Mouse (Mus musculus) A20 (cell line): Measurements from ENCODE around the gene Henmt1.
A peak's percentile ranks its signal among the peaks of the same experiment; 100 is the strongest.

Experiments
- DNase-seq: peaks from one replicate; pipeline ENCODE4 v3.0.0-alpha.2; 2011; ENCODE audit warnings: low read depth, low spot score

The Henmt1 gene

DNA sequence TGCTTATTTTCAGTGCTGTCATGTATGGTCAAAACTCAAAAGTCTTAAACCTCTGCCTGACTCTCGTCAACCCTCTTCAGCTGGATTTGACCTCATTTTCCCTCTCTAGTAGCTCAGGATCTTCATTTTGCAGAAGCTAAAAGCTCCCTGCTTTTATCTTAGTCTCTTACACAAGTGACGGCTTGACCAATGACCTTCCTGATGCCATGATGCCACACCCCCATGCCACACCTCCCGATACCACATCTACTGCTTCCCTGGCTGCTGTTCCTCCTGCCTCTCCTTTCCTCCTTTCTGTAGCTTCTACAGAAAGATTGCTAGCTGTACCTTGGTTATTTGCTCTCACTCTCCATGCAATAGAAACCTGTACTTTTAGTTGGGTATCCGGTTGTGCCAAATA lies 58.1 kb downstream of the Henmt1 start:
- DNase-seq, result no peak

DNA sequence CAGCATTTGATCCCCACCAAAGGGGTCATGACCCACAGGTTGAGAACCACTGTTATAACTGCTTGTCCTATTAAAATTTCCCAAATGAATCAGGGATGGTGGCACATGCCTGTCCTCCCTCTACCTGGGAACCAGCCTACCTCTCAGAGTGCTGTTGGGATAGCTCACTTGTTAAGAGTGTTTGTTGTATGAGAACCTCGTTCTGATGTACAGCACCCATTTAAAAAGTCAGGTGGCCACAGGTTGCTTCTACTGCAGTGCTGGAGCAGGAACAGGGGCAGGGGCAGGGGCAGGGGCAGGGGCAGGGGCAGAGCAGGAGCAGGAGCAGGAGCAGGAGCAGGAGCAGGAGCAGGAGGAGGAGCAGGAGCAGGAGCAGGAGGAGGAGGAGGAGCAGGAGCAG lies 59.5 kb downstream of the Henmt1 start:
- no peak for DNase-seq

DNA sequence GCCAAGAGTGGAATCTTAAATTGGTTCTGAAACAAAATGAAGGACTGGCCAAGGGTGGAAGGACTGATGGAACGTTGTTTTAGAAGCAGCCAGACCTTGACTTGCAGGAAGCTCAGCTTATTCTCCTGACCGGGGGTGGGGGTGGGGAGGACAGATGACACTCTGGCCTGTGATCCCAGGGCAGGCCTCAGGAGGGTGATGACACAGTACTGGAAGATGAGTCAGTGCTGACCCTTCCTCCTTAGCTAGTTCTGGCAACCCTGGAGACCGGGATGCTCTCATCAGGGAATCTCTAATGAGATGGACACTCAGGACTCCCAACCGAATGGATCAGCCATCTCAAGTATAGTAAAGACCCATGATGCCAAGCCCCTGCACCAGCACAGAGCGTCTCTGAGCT lies 66.1 kb downstream of the Henmt1 start:
- no peak for DNase-seq

DNA sequence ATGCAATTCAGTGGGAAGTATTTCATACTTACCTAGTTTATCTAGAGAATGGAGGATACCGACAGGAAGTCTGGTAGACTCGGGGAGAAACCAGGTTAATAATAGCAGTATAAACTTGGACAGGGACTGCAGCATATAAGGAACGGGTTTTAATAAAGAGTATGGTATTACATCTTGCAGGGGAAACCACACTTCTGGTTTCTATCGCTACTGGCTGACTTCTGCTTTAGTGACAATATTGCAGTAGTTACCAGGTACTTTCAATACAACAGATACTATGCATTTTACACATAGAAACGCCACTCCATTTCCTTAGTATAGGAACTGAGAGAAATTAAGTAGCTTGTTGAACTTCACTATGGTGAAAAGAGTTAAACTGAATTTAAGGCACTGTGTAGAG lies 68.5 kb downstream of the Henmt1 start:
- peak; percentile 10 for DNase-seq
